Mouse (Mus musculus) kidney, embryonic 14.5 days (tissue): ENCODE data around the gene Gm43191. TPM values are rescaled to one million over a fixed set of nuclear protein-coding genes. Genes with fewer than 3 reads are reported as not detected.

Experiments used
- ATAC-seq: fragments of 200-750 bp; cut with Nextera tagmentation; 2 replicates; pipeline ENCODE4 v1.8.0; 2017; ENCODE audit warnings: moderate number of reproducible peaks, mild to moderate bottlenecking, moderate TSS enrichment, moderate library complexity; ENCODE audit not compliant: low FRiP score, low TSS enrichment
- H3K27ac ChIP-seq: fragments of 300-500 bp; sonication (generic); 2 replicates; pipeline ENCODE4 v1.5.1; 2014; ENCODE audit warnings: low read depth, mild to moderate bottlenecking, low read length, moderate library complexity, mixed read lengths
- H3K27me3 ChIP-seq: fragments of 300-500 bp; sonication (generic); 2 replicates; pipeline ENCODE4 v1.6.1; 2014; ENCODE audit warnings: mild to moderate bottlenecking, low read length; ENCODE audit not compliant: control insufficient read depth, insufficient read depth
- H3K36me3 ChIP-seq: fragments of 300-500 bp; sonication (generic); 2 replicates; pipeline ENCODE4 v1.6.1; 2014; ENCODE audit warnings: low read length, mixed read lengths; ENCODE audit not compliant: control insufficient read depth, insufficient read depth
- H3K4me1 ChIP-seq: fragments of 300-500 bp; sonication (generic); 2 replicates; pipeline ENCODE4 v1.6.1; 2014; ENCODE audit warnings: low read length, mixed read lengths; ENCODE audit not compliant: control insufficient read depth, insufficient read depth
- H3K4me2 ChIP-seq: fragments of 300-500 bp; sonication (generic); replicated peaks from 2 replicates; pipeline ENCODE4 v1.6.1; 2014; ENCODE audit warnings: low read depth, mild to moderate bottlenecking, low read length
- H3K4me3 ChIP-seq: fragments of 300-500 bp; sonication (generic); 2 replicates; pipeline ENCODE4 v1.5.1; 2014; ENCODE audit warnings: mild to moderate bottlenecking, low read length
- H3K9ac ChIP-seq: fragments of 300-500 bp; sonication (generic); 2 replicates; pipeline ENCODE4 v1.6.1; 2014; ENCODE audit warnings: low read depth, mild to moderate bottlenecking, low read length, moderate library complexity
- H3K9me3 ChIP-seq: fragments of 300-500 bp; sonication (generic); 2 replicates; pipeline ENCODE4 v1.6.1; 2016; ENCODE audit warnings: low read length; ENCODE audit not compliant: control insufficient read depth
- WGBS: fragments of 180-500 bp; shearing (Covaris S2); extraction: QIAGEN DNeasy Blood & Tissue Kit; methylation state at CpG from one replicate; pipeline ENCODE4 v1.1.7; 2014; 5-methylcytosine and 5-hydroxymethylcytosine counted together
- polyA plus RNA-seq: library from polyadenylated mRNA; unstranded; fragments of >200 nt; fragmentation: Nextera tagmentation; extraction: Ambion mirVana; gene quantifications from 2 replicates; pipeline ENCODE4 v1.2.1, GENCODE M21; 2014

Gm43191 gene
- polyA plus RNA-seq, 1 experiment from 2014 or later = not detected

GRCm38 (mm10) chr3:116640024-116640423, 41.0 kb downstream of the Gm43191 start:
- Histone ChIP-seq H3K36me3 (peaks cover 87% of the 10 kb centered on the region), H3K27me3 (no peaks in the 10 kb centered on the region), H3K4me3 (no peak overlapping the region), H3K4me2 (no peak overlapping the region), H3K4me1 (no peaks in the 10 kb centered on the region), H3K9me3 (no peaks in the 10 kb centered on the region), H3K9ac (no peak overlapping the region), H3K27ac (no peak overlapping the region)
- 96% methylated on average over 1 of the region's 1 CpGs for WGBS
- no peak for ATAC-seq

- no peak overlapping the region for H3K27ac ChIP-seq
- no peaks in the 10 kb centered on the region for H3K9me3 ChIP-seq
- WGBS = 84% methylated on average over 7 of the region's 7 CpGs
- H3K4me2 ChIP-seq = no peak overlapping the region
- no peak overlapping the region for H3K9ac ChIP-seq
- no peaks in the 10 kb centered on the region for H3K4me1 ChIP-seq
- ATAC-seq = no peak
- peaks cover 88% of the 10 kb centered on the region for H3K36me3 ChIP-seq
- no peaks in the 10 kb centered on the region for H3K27me3 ChIP-seq
- H3K4me3 ChIP-seq = no peak overlapping the region
Observed at GRCm38 (mm10) chr3:116638572-116638971, 42.5 kb downstream of the Gm43191 start.

GRCm38 (mm10) chr3:116637693-116638476, 43.2 kb downstream of the Gm43191 start:
- Histone ChIP-seq H3K4me1 (no peaks in the 10 kb centered on the region), H3K36me3 (peaks cover 88% of the 10 kb centered on the region), H3K9me3 (no peaks in the 10 kb centered on the region), H3K4me3 (no peak overlapping the region), H3K9ac (no peak overlapping the region), H3K4me2 (no peak overlapping the region), H3K27me3 (no peaks in the 10 kb centered on the region), H3K27ac (no peak overlapping the region)
- no peak for ATAC-seq
- 89% methylated on average over 9 of the region's 9 CpGs for WGBS

GRCm38 (mm10) chr3:116635799-116636198, 45.3 kb downstream of the Gm43191 start:
- H3K27me3 ChIP-seq = no peaks in the 10 kb centered on the region
- no peak overlapping the region for H3K4me3 ChIP-seq
- WGBS = 80% methylated on average over 5 of the region's 5 CpGs
- H3K9me3 ChIP-seq = no peaks in the 10 kb centered on the region
- no peak overlapping the region for H3K27ac ChIP-seq
- H3K36me3 ChIP-seq = peaks cover 83% of the 10 kb centered on the region
- no peak overlapping the region for H3K4me2 ChIP-seq
- H3K4me1 ChIP-seq = no peaks in the 10 kb centered on the region
- H3K9ac ChIP-seq = no peak overlapping the region
- ATAC-seq = no peak

GRCm38 (mm10) chr3:116634853-116635252, 46.2 kb downstream of the Gm43191 start:
- no peak for ATAC-seq

GRCm38 (mm10) chr3:116634091-116634490, 47.0 kb downstream of the Gm43191 start:
- Histone ChIP-seq H3K9me3 (no peaks in the 10 kb centered on the region), H3K27me3 (no peaks in the 10 kb centered on the region), H3K36me3 (peaks cover 77% of the 10 kb centered on the region), H3K27ac (no peak overlapping the region), H3K4me2 (no peak overlapping the region), H3K9ac (no peak overlapping the region), H3K4me1 (no peaks in the 10 kb centered on the region), H3K4me3 (no peak overlapping the region)
- no peak for ATAC-seq
- 90% methylated on average over 3 of the region's 3 CpGs for WGBS

More at GRCm38 (mm10) chr3:116634853-116635252, 46.2 kb downstream of the Gm43191 start:
- no peak overlapping the region for H3K27ac ChIP-seq
- peaks cover 84% of the 10 kb centered on the region for H3K36me3 ChIP-seq
- H3K4me3 ChIP-seq = no peak overlapping the region
- no peaks in the 10 kb centered on the region for H3K27me3 ChIP-seq
- H3K9me3 ChIP-seq = no peaks in the 10 kb centered on the region
- H3K9ac ChIP-seq = no peak overlapping the region
- no peak overlapping the region for H3K4me2 ChIP-seq
- no peaks in the 10 kb centered on the region for H3K4me1 ChIP-seq
- WGBS = 94% methylated on average over 8 of the region's 8 CpGs

GRCm38 (mm10) chr3:116632971-116633370, 48.1 kb downstream of the Gm43191 start:
- WGBS = 95% methylated on average over 3 of the region's 3 CpGs
- no peak overlapping the region for H3K27ac ChIP-seq
- ATAC-seq = no peak
- no peak overlapping the region for H3K9ac ChIP-seq
- H3K4me1 ChIP-seq = no peaks in the 10 kb centered on the region
- H3K4me3 ChIP-seq = no peak overlapping the region
- no peak overlapping the region for H3K4me2 ChIP-seq
- peaks cover 68% of the 10 kb centered on the region for H3K36me3 ChIP-seq
- H3K27me3 ChIP-seq = no peaks in the 10 kb centered on the region
- no peaks in the 10 kb centered on the region for H3K9me3 ChIP-seq

GRCm38 (mm10) chr3:116631459-116631858, 49.6 kb downstream of the Gm43191 start:
- Histone ChIP-seq H3K36me3 (peaks cover 63% of the 10 kb centered on the region), H3K4me2 (no peak overlapping the region), H3K27ac (no peak overlapping the region), H3K9me3 (no peaks in the 10 kb centered on the region), H3K9ac (no peak overlapping the region), H3K4me3 (no peak overlapping the region), H3K27me3 (no peaks in the 10 kb centered on the region), H3K4me1 (no peaks in the 10 kb centered on the region)
- no peak for ATAC-seq
- 85% methylated on average over 1 of the region's 1 CpGs for WGBS

- no peaks in the 10 kb centered on the region for H3K9me3 ChIP-seq
- H3K36me3 ChIP-seq = peaks cover 33% of the 10 kb centered on the region; the same call in 1 of the 2 replicates
Observed at GRCm38 (mm10) chr3:116622641-116623040, 58.4 kb downstream of the Gm43191 start.

More at GRCm38 (mm10) chr3:116622641-116623040, 58.4 kb downstream of the Gm43191 start:
- Histone ChIP-seq H3K9ac (no peak overlapping the region), H3K4me1 (no peaks in the 10 kb centered on the region), H3K4me2 (no peak overlapping the region), H3K27me3 (no peaks in the 10 kb centered on the region), H3K4me3 (no peak overlapping the region), H3K27ac (no peak overlapping the region)
- ATAC-seq = no peak
- WGBS = 93% methylated on average over 7 of the region's 7 CpGs
